Mouse (Mus musculus) limb, embryonic 12.5 days (tissue): ENCODE measurements around the gene Reg1. TPM values are rescaled to one million over a fixed set of nuclear protein-coding genes. Genes with fewer than 3 reads are reported as not detected.
"Not testable (repeated sequence)": the region's sequence is repeated elsewhere in the genome, so short reads cannot be mapped to it uniquely, and the experiment has no call there.

Experiments used
- ATAC-seq: fragments of 200-750 bp; cut with Nextera tagmentation; 2 replicates; pipeline ENCODE4 v1.8.0; 2017; ENCODE audit warnings: low read depth, moderate TSS enrichment; ENCODE audit not compliant: insufficient number of reproducible peaks, insufficient read depth, low FRiP score, low TSS enrichment
- H3K27ac ChIP-seq: fragments of 300-500 bp; sonication (generic); 2 replicates; pipeline ENCODE4 v1.5.1; 2016; ENCODE audit warnings: mild to moderate bottlenecking, moderate library complexity
- H3K27me3 ChIP-seq: fragments of 300-500 bp; sonication (generic); 2 replicates; pipeline ENCODE4 v1.6.1; 2016; ENCODE audit warnings: mild to moderate bottlenecking, moderate library complexity
- H3K36me3 ChIP-seq: fragments of 300-500 bp; sonication (generic); 2 replicates; pipeline ENCODE4 v1.6.1; 2016; ENCODE audit warnings: mild to moderate bottlenecking, moderate library complexity
- H3K4me1 ChIP-seq: fragments of 300-500 bp; sonication (generic); replicated peaks from 2 replicates; pipeline ENCODE4 v1.6.1; 2016
- H3K4me2 ChIP-seq: fragments of 300-500 bp; sonication (generic); 2 replicates; pipeline ENCODE4 v1.6.1; 2016; ENCODE audit warnings: mild to moderate bottlenecking, moderate library complexity
- H3K4me3 ChIP-seq: fragments of 300-500 bp; sonication (generic); replicated peaks from 2 replicates; pipeline ENCODE4 v1.5.1; 2016; ENCODE audit warnings: mild to moderate bottlenecking
- H3K9ac ChIP-seq: fragments of 300-500 bp; sonication (generic); replicated peaks from 2 replicates; pipeline ENCODE4 v1.6.1; 2016; ENCODE audit warnings: mild to moderate bottlenecking, moderate library complexity
- H3K9me3 ChIP-seq: fragments of 300-500 bp; sonication (generic); 2 replicates; pipeline ENCODE4 v1.6.1; 2016; ENCODE audit warnings: mild to moderate bottlenecking, moderate library complexity
- WGBS: fragments of 180-500 bp; shearing (Covaris S2); methylation state at CpG from one replicate; pipeline ENCODE4 v1.1.7; 2016; 5-methylcytosine and 5-hydroxymethylcytosine counted together
- polyA plus RNA-seq: library from polyadenylated mRNA; unstranded; fragments of >200 nt; fragmentation: Nextera tagmentation; extraction: Ambion mirVana; gene quantifications from 2 replicates; pipeline ENCODE4 v1.2.1, GENCODE M21; 2016

Reg1 gene
- not detected in 2 replicates for polyA plus RNA-seq

DNA sequence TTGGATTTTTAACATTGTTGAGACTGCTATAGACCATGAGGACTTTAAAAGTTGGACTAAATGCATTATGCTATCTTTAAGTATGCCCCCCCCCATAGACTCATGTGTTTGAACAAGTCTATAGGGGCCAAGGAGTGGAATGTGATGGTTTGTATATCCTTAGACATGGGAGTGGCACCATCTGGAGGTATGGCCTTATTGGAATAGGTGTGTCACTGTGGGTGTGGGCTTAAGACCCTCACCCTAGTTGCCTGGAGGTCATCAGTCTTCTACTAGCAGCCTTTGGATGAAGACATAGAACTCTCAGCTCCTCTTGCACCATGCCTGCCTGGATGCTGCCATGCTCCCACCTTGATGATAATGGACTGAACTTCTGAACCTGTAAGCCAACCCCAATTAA, at the start of gene Reg1:
TSS of gene Reg1 (plus strand) at position 301 of the 400 bp plus-strand sequence.
- H3K9me3 ChIP-seq, H3K4me2 ChIP-seq, H3K4me1 ChIP-seq, H3K27ac ChIP-seq, H3K4me3 ChIP-seq, H3K36me3 ChIP-seq, H3K27me3 ChIP-seq, ATAC-seq, H3K9ac ChIP-seq: not testable (repeated sequence)

DNA sequence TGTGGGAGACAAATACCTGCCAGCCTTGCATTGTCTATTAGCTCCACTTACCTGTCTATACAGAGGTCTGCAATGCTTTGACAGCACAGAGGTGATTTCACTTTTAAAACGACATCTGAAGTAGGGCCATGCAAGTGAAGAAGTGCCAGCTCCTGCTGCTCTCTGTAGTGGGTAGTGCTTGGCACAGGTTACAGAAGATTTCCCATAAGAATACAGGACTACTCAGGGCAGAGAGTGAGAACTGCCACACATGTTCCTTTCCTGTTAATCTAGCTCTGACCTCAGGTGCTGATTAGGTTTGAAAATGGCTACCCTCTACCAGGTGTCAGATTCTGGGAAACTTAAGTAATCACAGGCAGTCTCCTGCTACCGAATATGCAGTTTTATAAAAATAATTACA, 43.7 kb upstream of the Reg1 start, which contains the start of gene Reg3d:
TSS of gene Reg3d (minus strand) at position 101 of the 400 bp plus-strand sequence.
- no peaks in the 10 kb centered on the region for H3K27me3 ChIP-seq
- 86% methylated on average over 2 of the region's 2 CpGs for WGBS
- H3K4me1 ChIP-seq = no peaks in the 10 kb centered on the region
- no peak for ATAC-seq
- no peak within 1 kb of the TSS for H3K4me2 ChIP-seq
- no peaks in the 10 kb centered on the region for H3K9me3 ChIP-seq
- no peak within 1 kb of the TSS for H3K9ac ChIP-seq
- no peaks in the 10 kb centered on the region for H3K36me3 ChIP-seq
- no peak within 1 kb of the TSS for H3K27ac ChIP-seq
- no peak within 1 kb of the TSS for H3K4me3 ChIP-seq

DNA sequence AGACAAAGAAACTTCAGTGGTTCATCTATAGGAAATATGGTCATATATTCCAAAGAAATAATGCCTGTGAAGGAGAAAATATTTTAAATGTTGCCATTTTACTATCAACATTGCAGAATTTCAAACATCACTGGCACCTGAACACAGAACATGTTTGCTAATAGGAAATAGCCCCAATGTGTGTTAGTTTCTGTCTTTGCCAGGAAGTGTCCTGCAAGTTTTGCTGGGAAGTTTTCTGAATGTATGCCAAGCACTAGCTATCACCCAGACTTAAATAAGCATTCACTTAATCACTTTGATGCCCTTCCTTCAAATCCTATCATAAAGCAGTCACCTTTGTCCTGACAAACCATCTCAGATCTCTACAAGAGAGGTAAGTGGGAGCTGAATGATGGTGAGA, 42.1 kb upstream of the Reg1 start, which contains the start of gene Reg3a:
TSS of gene Reg3a (plus strand) at position 301 of the 400 bp plus-strand sequence.
- H3K4me1 ChIP-seq = no peaks in the 10 kb centered on the region
- ATAC-seq = no peak
- H3K27me3 ChIP-seq = no peaks in the 10 kb centered on the region
- no peak within 1 kb of the TSS for H3K27ac ChIP-seq
- H3K9ac ChIP-seq = no peak within 1 kb of the TSS
- no peak within 1 kb of the TSS for H3K4me2 ChIP-seq
- no peaks in the 10 kb centered on the region for H3K9me3 ChIP-seq
- no peaks in the 10 kb centered on the region for H3K36me3 ChIP-seq
- H3K4me3 ChIP-seq = no peak within 1 kb of the TSS

DNA sequence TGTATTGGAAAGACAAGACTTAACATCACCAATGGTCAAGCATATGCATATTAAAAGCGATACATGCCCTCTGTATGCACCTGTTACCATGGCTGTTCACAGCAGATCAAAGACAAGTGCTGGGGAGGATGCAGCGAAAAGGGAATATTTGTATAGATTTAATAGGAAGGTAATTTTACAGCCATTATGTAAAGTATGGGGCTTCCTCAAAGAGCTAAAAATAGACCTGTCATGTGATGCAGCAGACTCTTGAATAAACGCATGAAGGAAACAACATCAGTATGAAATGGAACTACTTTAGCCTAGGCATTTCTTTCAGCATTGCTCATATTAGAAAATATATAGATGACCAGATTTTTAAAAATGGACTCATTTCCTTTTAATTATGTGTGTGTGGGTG, 36.9 kb upstream of the Reg1 start:
- WGBS = 88% methylated on average over 3 of the region's 3 CpGs
- ATAC-seq = no peak

DNA sequence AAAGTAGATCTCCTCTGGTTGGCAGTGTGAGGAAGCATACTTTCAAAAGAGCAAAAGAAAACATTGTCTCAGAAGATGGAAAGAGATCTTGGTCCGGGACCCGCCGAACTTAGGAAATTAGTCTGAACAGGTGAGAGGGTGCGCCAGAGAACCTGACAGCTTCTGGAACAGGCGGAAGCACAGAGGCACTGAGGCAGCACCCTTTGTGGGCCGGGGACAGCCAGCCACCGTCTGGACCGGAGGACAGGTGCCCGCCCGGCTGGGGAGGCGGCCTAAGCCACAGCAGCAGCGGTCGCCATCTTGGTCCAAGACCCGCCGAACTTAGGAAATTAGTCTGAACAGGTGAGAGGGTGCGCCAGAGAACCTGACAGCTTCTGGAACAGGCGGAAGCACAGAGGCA, 27.2 kb upstream of the Reg1 start, which contains the start of gene Reg2:
TSS of gene Reg2 (plus strand) at position 301 of the 400 bp plus-strand sequence.
- H3K9me3 ChIP-seq, H3K27me3 ChIP-seq, H3K9ac ChIP-seq, H3K4me3 ChIP-seq, H3K4me2 ChIP-seq, ATAC-seq, H3K4me1 ChIP-seq, H3K36me3 ChIP-seq, H3K27ac ChIP-seq: not testable (repeated sequence)
- 100% methylated on average over 4 of the region's 17 CpGs for WGBS

More for the DNA sequence above, 36.9 kb upstream of the Reg1 start:
- H3K27me3 ChIP-seq = no peaks in the 10 kb centered on the region
- no peaks in the 10 kb centered on the region for H3K4me1 ChIP-seq
- H3K36me3 ChIP-seq = no peaks in the 10 kb centered on the region
- H3K4me3 ChIP-seq = no peak overlapping the region
- H3K9ac ChIP-seq = no peak overlapping the region
- no peaks in the 10 kb centered on the region for H3K9me3 ChIP-seq
- no peak overlapping the region for H3K4me2 ChIP-seq
- no peak overlapping the region for H3K27ac ChIP-seq

DNA sequence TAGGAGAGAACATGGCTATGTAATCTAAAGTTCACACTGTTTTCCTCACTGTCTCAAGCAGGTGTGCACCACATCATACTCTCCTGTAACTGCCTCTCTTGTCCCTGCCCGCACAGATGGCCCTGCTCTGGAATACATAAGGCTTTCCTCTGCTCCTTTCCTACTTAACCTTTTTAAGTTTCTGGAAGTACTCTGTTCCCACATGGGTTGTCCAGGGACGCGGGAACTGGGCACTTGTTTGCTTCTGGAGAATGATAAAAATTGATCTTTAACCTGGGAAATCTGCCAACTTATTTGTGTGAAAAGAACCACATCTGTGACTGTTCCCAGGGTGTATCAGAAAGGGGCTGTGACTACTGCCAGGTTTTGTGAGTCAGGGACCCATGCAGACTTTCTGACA, 3.0 kb downstream of the Reg1 start:
- Histone ChIP-seq H3K36me3 (no peaks in the 10 kb centered on the region), H3K9me3 (no peaks in the 10 kb centered on the region), H3K4me3 (no peak overlapping the region), H3K9ac (no peak overlapping the region), H3K4me2 (no peak overlapping the region), H3K27ac (no peak overlapping the region), H3K4me1 (no peaks in the 10 kb centered on the region), H3K27me3 (no peaks in the 10 kb centered on the region)
- 83% methylated on average over 3 of the region's 3 CpGs for WGBS
- no peak for ATAC-seq

DNA sequence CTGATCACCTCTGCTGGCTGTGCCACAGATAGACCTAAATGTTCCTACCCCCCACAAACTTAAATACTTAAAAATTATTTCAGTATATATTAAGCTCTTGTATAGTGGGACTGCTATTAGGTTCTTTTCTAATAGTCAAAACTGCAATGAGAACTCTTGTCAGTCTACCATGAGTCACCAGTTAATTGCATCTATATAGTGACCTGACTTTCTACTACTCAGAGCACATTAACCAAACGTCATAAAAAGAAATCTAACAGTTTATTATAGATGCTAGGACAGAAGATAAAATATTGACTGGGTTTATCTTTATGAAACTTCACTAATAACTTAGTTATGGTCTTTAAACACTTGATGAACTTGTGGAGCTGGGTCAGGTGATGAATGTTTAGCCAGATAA, 24.7 kb downstream of the Reg1 start:
- H3K4me3 ChIP-seq = no peak overlapping the region
- no peaks in the 10 kb centered on the region for H3K9me3 ChIP-seq
- 65% methylated on average over 1 of the region's 1 CpGs for WGBS
- H3K36me3 ChIP-seq = no peaks in the 10 kb centered on the region
- no peak for ATAC-seq
- H3K4me1 ChIP-seq = no peaks in the 10 kb centered on the region
- H3K27me3 ChIP-seq = no peaks in the 10 kb centered on the region
- H3K9ac ChIP-seq = no peak overlapping the region
- no peak overlapping the region for H3K27ac ChIP-seq
- H3K4me2 ChIP-seq = no peak overlapping the region

DNA sequence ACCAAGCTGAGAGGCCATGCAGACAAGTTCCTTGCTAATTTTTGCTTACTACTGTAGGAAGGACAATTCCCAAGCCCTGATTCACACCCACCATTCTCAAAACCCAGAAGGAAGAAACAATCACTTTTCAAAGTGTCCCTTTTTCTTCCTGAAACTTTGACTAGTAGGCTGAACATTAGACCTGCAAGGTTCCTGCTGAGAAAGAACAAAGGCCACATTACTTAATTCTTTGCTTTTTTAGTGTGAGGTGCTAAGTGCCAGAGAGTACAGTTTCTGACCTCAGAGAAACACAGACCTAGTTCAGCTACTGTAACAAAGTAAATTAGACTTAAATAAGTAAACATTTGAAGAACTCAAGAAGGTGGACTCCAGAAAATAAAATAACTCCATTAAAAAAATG, 25.9 kb downstream of the Reg1 start:
- Histone ChIP-seq H3K4me1 (no peaks in the 10 kb centered on the region), H3K4me2 (no peak overlapping the region), H3K9ac (no peak overlapping the region), H3K27ac (no peak overlapping the region), H3K27me3 (no peaks in the 10 kb centered on the region), H3K9me3 (no peaks in the 10 kb centered on the region), H3K36me3 (no peaks in the 10 kb centered on the region), H3K4me3 (no peak overlapping the region)
- ATAC-seq = no peak

DNA sequence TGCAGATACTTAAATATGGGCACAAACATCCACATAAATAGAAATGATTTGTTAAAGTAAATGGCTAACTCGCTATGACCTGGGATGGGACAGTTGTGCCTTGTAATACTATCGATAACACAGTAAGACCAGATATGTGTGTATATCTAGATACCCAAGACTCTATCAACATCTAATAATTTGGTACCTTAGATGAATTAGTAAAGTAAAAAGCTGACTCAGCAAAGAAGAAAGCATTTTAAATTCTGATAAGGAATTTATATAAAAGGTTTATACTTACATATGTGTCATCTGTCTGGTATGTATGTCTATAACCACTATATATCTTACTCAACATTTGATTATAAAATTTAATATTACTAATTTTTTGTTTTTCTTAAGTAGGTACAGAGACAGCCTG, 30.3 kb downstream of the Reg1 start:
- H3K27ac ChIP-seq = no peak overlapping the region
- no peak for ATAC-seq
- no peaks in the 10 kb centered on the region for H3K9me3 ChIP-seq
- H3K4me1 ChIP-seq = no peaks in the 10 kb centered on the region
- H3K4me2 ChIP-seq = no peak overlapping the region
- no peak overlapping the region for H3K9ac ChIP-seq
- H3K36me3 ChIP-seq = no peaks in the 10 kb centered on the region
- H3K27me3 ChIP-seq = no peaks in the 10 kb centered on the region
- H3K4me3 ChIP-seq = no peak overlapping the region
- 89% methylated on average over 2 of the region's 2 CpGs for WGBS

DNA sequence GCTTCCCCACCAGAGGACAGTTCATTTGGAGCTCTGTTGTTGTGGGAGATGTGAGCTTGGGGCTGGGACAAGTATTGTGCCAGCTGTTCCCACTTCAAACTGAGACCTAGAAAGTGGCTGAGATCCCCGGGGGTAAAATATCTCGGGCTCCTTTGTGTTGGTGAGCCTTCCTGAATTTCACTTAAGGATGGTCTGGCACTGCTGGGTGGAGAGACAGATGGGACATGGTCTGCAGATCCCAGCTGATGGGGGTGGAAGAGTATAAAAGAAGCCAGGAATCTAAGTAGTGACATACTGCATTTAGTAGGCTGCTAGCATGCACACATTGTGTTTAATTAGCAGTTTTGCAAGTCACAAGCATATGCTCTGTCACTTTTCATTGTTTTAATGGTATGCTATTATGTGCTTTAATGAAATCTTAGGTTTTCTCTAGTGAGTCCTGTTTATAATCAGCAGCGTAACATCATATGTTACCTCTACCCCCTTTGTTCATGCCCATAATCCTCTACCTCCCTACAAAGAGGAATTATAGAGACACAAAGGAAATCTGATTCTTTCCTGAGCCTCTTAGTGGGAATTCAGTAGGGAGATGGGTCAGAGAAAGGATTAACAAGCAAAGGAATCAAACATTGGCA, 37.8 kb downstream of the Reg1 start:
- Histone ChIP-seq H3K4me3 (no peak overlapping the region), H3K36me3 (no peaks in the 10 kb centered on the region), H3K9ac (no peak overlapping the region), H3K4me1 (no peaks in the 10 kb centered on the region), H3K4me2 (no peak overlapping the region), H3K27me3 (no peaks in the 10 kb centered on the region), H3K27ac (no peak overlapping the region), H3K9me3 (no peaks in the 10 kb centered on the region)
- WGBS = 67% methylated on average over 3 of the region's 3 CpGs
- no peak for ATAC-seq

DNA sequence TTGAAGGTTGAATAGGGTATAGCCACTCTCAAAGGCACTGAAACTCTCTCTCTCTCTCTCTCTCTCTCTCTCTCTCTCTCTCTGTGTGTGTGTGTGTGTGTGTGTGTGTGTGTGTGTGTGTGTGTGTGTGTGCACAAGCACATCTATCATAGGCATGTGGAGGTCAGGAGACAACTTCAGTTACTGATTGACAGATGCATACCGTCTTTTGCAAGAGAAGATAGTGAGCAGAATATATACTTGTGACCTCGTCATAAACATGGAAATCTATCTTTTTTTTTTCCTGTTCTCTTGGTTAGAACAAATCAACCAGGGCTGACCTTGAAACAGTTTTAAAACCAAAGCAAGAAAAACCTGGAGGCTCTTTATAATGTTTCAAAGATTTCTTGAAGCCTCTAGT, 39.8 kb downstream of the Reg1 start:
- Histone ChIP-seq H3K4me3 (no peak overlapping the region), H3K9ac (no peak overlapping the region), H3K36me3 (no peaks in the 10 kb centered on the region), H3K4me1 (no peaks in the 10 kb centered on the region), H3K9me3 (no peaks in the 10 kb centered on the region), H3K4me2 (no peak overlapping the region), H3K27me3 (no peaks in the 10 kb centered on the region), H3K27ac (no peak overlapping the region)
- 82% methylated on average over 2 of the region's 2 CpGs for WGBS
- no peak for ATAC-seq

DNA sequence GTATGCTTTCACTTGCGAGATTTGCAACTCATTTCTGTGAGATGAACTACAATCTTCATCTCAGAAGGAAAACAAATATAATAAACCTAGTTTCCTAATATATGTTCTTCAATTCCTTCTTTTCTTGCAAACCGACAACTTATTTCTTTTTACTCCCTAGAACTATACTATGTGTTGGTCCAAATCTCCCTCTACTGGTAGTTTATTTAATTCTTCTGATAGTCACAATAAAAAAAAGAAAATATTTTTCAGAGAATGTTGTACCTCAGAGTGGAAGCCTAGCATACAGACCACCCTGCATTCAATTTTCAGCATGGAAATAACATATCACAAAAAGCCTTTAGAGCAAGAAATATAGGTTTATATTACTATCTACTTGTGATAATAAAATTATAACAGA, 40.8 kb downstream of the Reg1 start:
- Histone ChIP-seq H3K27me3 (no peaks in the 10 kb centered on the region), H3K27ac (no peak overlapping the region), H3K9ac (no peak overlapping the region), H3K4me1 (no peaks in the 10 kb centered on the region), H3K4me3 (no peak overlapping the region), H3K9me3 (no peaks in the 10 kb centered on the region), H3K36me3 (no peaks in the 10 kb centered on the region), H3K4me2 (no peak overlapping the region)
- WGBS = 79% methylated on average over 2 of the region's 2 CpGs
- no peak for ATAC-seq
